Mouse (Mus musculus) heart, embryonic 16.5 days (tissue): ENCODE data around the gene Gmps. TPM values are rescaled to one million over a fixed set of nuclear protein-coding genes. Genes with fewer than 3 reads are reported as not detected.

Experiments used
- ATAC-seq: fragments of 200-750 bp; cut with Nextera tagmentation; replicated peaks from 2 replicates; pipeline ENCODE4 v1.8.0; 2017; ENCODE audit warnings: moderate number of reproducible peaks; ENCODE audit not compliant: insufficient read depth, low FRiP score; ENCODE audit errors: extremely low read depth
- H3K27ac ChIP-seq: fragments of 300-500 bp; sonication (generic); 2 replicates; pipeline ENCODE4 v1.5.1; 2014; ENCODE audit warnings: mild to moderate bottlenecking, low read length, control low read depth, moderate library complexity
- H3K27me3 ChIP-seq: fragments of 300-500 bp; sonication (generic); 2 replicates; pipeline ENCODE4 v1.6.1; 2014; ENCODE audit warnings: low read length, mixed read lengths; ENCODE audit not compliant: control insufficient read depth, insufficient read depth
- H3K36me3 ChIP-seq: fragments of 300-500 bp; sonication (generic); 2 replicates; pipeline ENCODE4 v1.6.1; 2014; ENCODE audit not compliant: control insufficient read depth, insufficient read depth
- H3K4me1 ChIP-seq: fragments of 300-500 bp; sonication (generic); 2 replicates; pipeline ENCODE4 v1.6.1; 2014; ENCODE audit warnings: low read length, mixed read lengths; ENCODE audit not compliant: control insufficient read depth, insufficient read depth
- H3K4me2 ChIP-seq: fragments of 300-500 bp; sonication (generic); 2 replicates; pipeline ENCODE4 v1.6.1; 2014; ENCODE audit warnings: low read depth, mild to moderate bottlenecking, control low read depth, low read length
- H3K4me3 ChIP-seq: fragments of 300-500 bp; sonication (generic); 2 replicates; pipeline ENCODE4 v1.5.1; 2014; ENCODE audit warnings: mild to moderate bottlenecking, control low read depth, low read length
- H3K9ac ChIP-seq: fragments of 300-500 bp; sonication (generic); 2 replicates; pipeline ENCODE4 v1.6.1; 2014; ENCODE audit warnings: low read length, control low read depth
- H3K9me3 ChIP-seq: fragments of 300-500 bp; sonication (generic); replicated peaks from 2 replicates; pipeline ENCODE4 v1.6.1; 2016; ENCODE audit warnings: low read length; ENCODE audit not compliant: control insufficient read depth
- WGBS: fragments of 180-500 bp; shearing (Covaris S2); extraction: QIAGEN DNeasy Blood & Tissue Kit; methylation state at CpG from one replicate; pipeline ENCODE4 v1.1.7; 2014; 5-methylcytosine and 5-hydroxymethylcytosine counted together
- polyA plus RNA-seq: library from polyadenylated mRNA; unstranded; fragments of >200 nt; fragmentation: Nextera tagmentation; extraction: Ambion mirVana; gene quantifications from 2 replicates; pipeline ENCODE4 v1.2.1, GENCODE M21; 2015

Gmps gene
- polyA plus RNA-seq, 1 experiment from 2014 or later, result 36.4 TPM

GRCm38 (mm10) chr3:64039818-64040784 is 64.2 kb downstream of the Gmps start:
- H3K27me3 ChIP-seq, result no peaks in the 10 kb centered on the region
- ATAC-seq, result peak; percentile 52
- 12% methylated on average over 25 of the region's 25 CpGs for WGBS

More at GRCm38 (mm10) chr3:64039818-64040784, 64.2 kb downstream of the Gmps start:
- peak overlapping the region; percentile 88 for H3K4me2 ChIP-seq
- H3K4me3 ChIP-seq, result peak overlapping the region; percentile 65
- no peaks in the 10 kb centered on the region for H3K4me1 ChIP-seq
- H3K36me3 ChIP-seq, result no peaks in the 10 kb centered on the region
- peak overlapping the region; percentile 71 for H3K9ac ChIP-seq
- peak overlapping the region; percentile 54 for H3K27ac ChIP-seq
- H3K9me3 ChIP-seq, result no peaks in the 10 kb centered on the region

Other genes starting within 250 kb of the Gmps start
- gene Plch1, start 76.6 kb upstream of the Gmps start, polyA plus RNA-seq, result 0.33 and 1.1 TPM in 2 replicates
- 3.7 and 4.0 TPM in 2 replicates for gene E130311K13Rik, start 46.6 kb upstream of the Gmps start, polyA plus RNA-seq
- gene Slc33a1, start 11.3 kb upstream of the Gmps start, polyA plus RNA-seq, result 11.1 and 12.7 TPM in 2 replicates
- gene Vmn2r1, start 105.4 kb downstream of the Gmps start, polyA plus RNA-seq, result 0.05 TPM in 1 of 2 replicates, not detected in the other
- gene Vmn2r2, start 165.8 kb downstream of the Gmps start, polyA plus RNA-seq, result not detected in 2 replicates